8 mouse cellular contexts compared by ENCODE assay signal in the genomic region with DNA sequence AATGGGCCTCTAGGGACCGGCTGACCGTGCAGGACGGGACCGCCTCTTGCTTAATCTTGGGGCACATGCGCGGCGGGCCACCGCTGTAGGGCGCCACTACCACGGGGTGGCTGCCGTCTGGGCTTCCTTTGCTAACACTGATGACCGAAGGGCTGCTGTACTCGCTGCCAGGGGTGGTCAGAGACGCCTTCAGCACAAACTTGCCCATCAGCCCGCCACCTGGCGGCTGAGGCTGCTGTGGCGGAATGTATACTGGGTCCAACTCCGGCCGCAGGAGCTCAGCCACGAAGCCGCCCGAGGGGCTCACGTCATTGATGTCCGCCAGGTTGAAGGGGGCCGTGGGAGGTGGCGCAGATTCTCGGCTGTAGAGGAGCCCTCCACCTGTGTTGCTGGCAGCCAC. TPM values are rescaled to one million over a fixed set of nuclear protein-coding genes. Genes with fewer than 3 reads are reported as not detected.
DNase-seq lines count a peak whose midpoint lies in the region; ATAC-seq and TF ChIP-seq lines count a peak whose summit lies in the region.

No protein-coding gene starts in this region.

- peak overlapping the region; percentile 93 for H3K4me3 ChIP-seq in E14TG2a.4 (replicated peaks; ENCODE audit: low read length)
- peak overlapping the region; percentile 75 for H3K4me3 ChIP-seq in hindbrain, embryonic 10.5 days
- peak overlapping the region; percentile 69 for H3K4me3 ChIP-seq in lung, embryonic 16.5 days (ENCODE audit: low read length)

- peak; percentile 21; the same call in 1 of the 2 replicates for TF ChIP-seq CTCF in E14TG2a.4 (conservative IDR thresholded peaks at IDR 0.05; ENCODE audit: low read length)

- peaks cover 53% of the 10 kb centered on the region for H3K4me1 ChIP-seq in E14TG2a.4 (replicated peaks; ENCODE audit: low read depth, low read length)
- H3K4me1 ChIP-seq in hindbrain, embryonic 10.5 days (replicated peaks) = peaks cover 39% of the 10 kb centered on the region
- H3K4me1 ChIP-seq in lung, embryonic 16.5 days (replicated peaks; ENCODE audit: control insufficient read depth, insufficient read depth, low read length) = peaks cover 18% of the 10 kb centered on the region

- peak overlapping the region; percentile 91 for H3K4me2 ChIP-seq in lung, embryonic 16.5 days (ENCODE audit: low read depth, low read length)

- WGBS in hindbrain, embryonic 10.5 days = under 1% methylated on average over 27 of the region's 27 CpGs
- WGBS in lung, embryonic 16.5 days = 3% methylated on average over 27 of the region's 27 CpGs

- peak overlapping the region; percentile 77 for H3K9ac ChIP-seq in lung, embryonic 16.5 days (ENCODE audit: low read length)

- H3K36me3 ChIP-seq in E14TG2a.4 (ENCODE audit: insufficient read depth, low read length) = peaks cover 50% of the 10 kb centered on the region
- no peaks in the 10 kb centered on the region for H3K36me3 ChIP-seq in hindbrain, embryonic 10.5 days
- no peaks in the 10 kb centered on the region for H3K36me3 ChIP-seq in lung, embryonic 16.5 days (ENCODE audit: control insufficient read depth, insufficient read depth, low read length)

- peak; percentile 9 for DNase-seq in cerebellum, adult 9-10 months
- DNase-seq in frontal cortex, postnatal 10 days (ENCODE audit: low spot score in 2 of 2) = peak; percentile 48 to 70
- DNase-seq in hindbrain, embryonic 10.5 days (ENCODE audit: low spot score) = peak; percentile 85
- peak; percentile 66 to 76 for DNase-seq in layer of hippocampus, postnatal 10 days (ENCODE audit: low spot score in 2 of 2)
- DNase-seq in ovary, adult 18-20 months (ENCODE audit: low spot score) = peak; percentile 73
- peak; percentile 36 for DNase-seq in thymus, postnatal 14 days

- H3K9me3 ChIP-seq in E14TG2a.4 (ENCODE audit: low read length) = no peaks in the 10 kb centered on the region
- H3K9me3 ChIP-seq in hindbrain, embryonic 10.5 days = no peaks in the 10 kb centered on the region
- no peaks in the 10 kb centered on the region for H3K9me3 ChIP-seq in lung, embryonic 16.5 days (ENCODE audit: control insufficient read depth, low read length)

- peak overlapping the region; percentile 53 for H3K27ac ChIP-seq in hindbrain, embryonic 10.5 days
- H3K27ac ChIP-seq in lung, embryonic 16.5 days (ENCODE audit: low read length) = no peak overlapping the region; the same call in 1 of the 2 replicates

- ATAC-seq in lung, embryonic 16.5 days (ENCODE audit: low read depth) = peak; percentile 16

- 0 out of 2 replicates have a peak, but pooled peaks cover 6% of the 10 kb centered on the region for H3K27me3 ChIP-seq in E14TG2a.4 (ENCODE audit: insufficient read depth, low read length)
- peaks cover 56% of the 10 kb centered on the region for H3K27me3 ChIP-seq in hindbrain, embryonic 10.5 days (ENCODE audit: insufficient read depth, poor library complexity, severe bottlenecking)
- H3K27me3 ChIP-seq in lung, embryonic 16.5 days (ENCODE audit: control insufficient read depth, insufficient read depth, low read depth, low read length) = peaks cover 3% of the 10 kb centered on the region

RNA-seq across cellular contexts. Expression of a gene that starts 2.0 kb away (rescaled TPM):
- polyA plus RNA-seq in hindbrain, embryonic 10.5 days (2016; fragmentation: Nextera tagmentation; extraction: Ambion mirVana) = 0.92 and 1.1 TPM in 2 replicates
- 1 to 10 TPM; 5.6 to 6.8 TPM for total RNA-seq in layer of hippocampus, postnatal 10 days (2021)
- polyA plus RNA-seq in lung, embryonic 16.5 days (2015; fragmentation: Nextera tagmentation; extraction: Ambion mirVana) = 8.9 and 9.4 TPM in 2 replicates

Comparison
In these comparisons a context has a peak if more than half of its experiments do, and no peak if none do; other contexts are left out.
1. DNase-seq: peak in every context shown above with its lines; median percentile 85 in hindbrain, embryonic 10.5 days; 73 in ovary, adult 18-20 months; 71 in layer of hippocampus, postnatal 10 days; 59 in frontal cortex, postnatal 10 days; 36 in thymus, postnatal 14 days; 9 in cerebellum, adult 9-10 months.